Comparison of ENCODE assay signal across 15 mouse cellular contexts in genomic region chr19:32287839-32288238, GRCm38 (mm10).
"Had no signal": no experiment of that assay in that cellular context is flagged by ENCODE, and none has a peak within 500 bp of the region (broad histone marks: within the 10 kb centered on the region; RNA-seq: fewer than 3 reads in every experiment).

No protein-coding gene starts in this region.

- H3K27ac ChIP-seq: liver, embryonic 14.5 days; midbrain, embryonic 13.5 days; neural tube, embryonic 13.5 days; neural tube, embryonic 15.5 days; stomach, embryonic 15.5 days had no signal

- H3K36me3 ChIP-seq: midbrain, embryonic 13.5 days; neural tube, embryonic 13.5 days; neural tube, embryonic 15.5 days; stomach, embryonic 15.5 days had no signal

- H3K4me2 ChIP-seq: midbrain, embryonic 11.5 days; midbrain, embryonic 13.5 days; neural tube, embryonic 13.5 days; neural tube, embryonic 15.5 days; stomach, embryonic 15.5 days had no signal

- DNase-seq: lung, adult 18-20 months; lung, postnatal 10 days; lung, postnatal 4 days; right cerebral cortex, postnatal 14 days; thymus, adult 18-20 months; thymus, postnatal 14 days; thymus, postnatal 36 days had no signal

- H3K4me3 ChIP-seq: midbrain, embryonic 13.5 days; myocyte; neural tube, embryonic 13.5 days; neural tube, embryonic 15.5 days; stomach, embryonic 15.5 days had no signal

- ATAC-seq: midbrain, embryonic 13.5 days; midbrain, embryonic 16.5 days had no signal

- H3K27me3 ChIP-seq: midbrain, embryonic 13.5 days; neural tube, embryonic 13.5 days; neural tube, embryonic 15.5 days; stomach, embryonic 15.5 days had no signal

- H3K9ac ChIP-seq: liver, embryonic 14.5 days; midbrain, embryonic 13.5 days; neural tube, embryonic 13.5 days; neural tube, embryonic 15.5 days; stomach, embryonic 15.5 days had no signal

- H3K9me3 ChIP-seq: midbrain, embryonic 13.5 days; neural tube, embryonic 13.5 days; neural tube, embryonic 15.5 days; stomach, embryonic 15.5 days had no signal
